Mouse (Mus musculus) common myeloid progenitor, adult 5-6 weeks (primary cell): ENCODE results near the gene Tm6sf2. TPM values are rescaled to one million over a fixed set of nuclear protein-coding genes. Genes with fewer than 3 reads are reported as not detected.

ENCODE experiments used
- total RNA-seq: library from RNA; stranded (forward); fragments of 200-1000, 187-1606 nt; gene quantifications from 2 replicates; pipeline ENCODE4 v1.2.3, GENCODE M21; 2017

Gene Tm6sf2
- total RNA-seq, 1 experiment from 2014 or later: not detected

Other genes with a start within 250 kb of the Tm6sf2 start
- 14.2 and 15.3 TPM in 2 replicates for gene Pbx4, start 240.4 kb upstream of the Tm6sf2 start, total RNA-seq
- not detected in 2 replicates for gene Cilp2, start 185.2 kb upstream of the Tm6sf2 start, total RNA-seq
- gene Tssk6, start 170.7 kb upstream of the Tm6sf2 start, total RNA-seq: 1.2 TPM in 1 of 2 replicates, not detected in the other
- gene Ndufa13, start 170.4 kb upstream of the Tm6sf2 start, total RNA-seq: 82.1 and 100 TPM in 2 replicates
- gene Yjefn3, start 170.2 kb upstream of the Tm6sf2 start, total RNA-seq: not detected in 2 replicates
- 86.7 and 90.0 TPM in 2 replicates for gene Gatad2a, start 76.5 kb upstream of the Tm6sf2 start, total RNA-seq
- gene Mau2, start 30.2 kb upstream of the Tm6sf2 start, total RNA-seq: 30.5 and 31.4 TPM in 2 replicates
- gene Sugp1, start 30.1 kb upstream of the Tm6sf2 start, total RNA-seq: 27.7 and 31.5 TPM in 2 replicates
- gene Hapln4, start 10.5 kb downstream of the Tm6sf2 start, total RNA-seq: 0.24 TPM in 1 of 2 replicates, not detected in the other
- gene Ncan, start 47.9 kb downstream of the Tm6sf2 start, total RNA-seq: not detected in 2 replicates
- gene Nr2c2ap, start 58.4 kb downstream of the Tm6sf2 start, total RNA-seq: 9.0 and 9.2 TPM in 2 replicates
- 5.5 and 16.5 TPM in 2 replicates for gene Rfxank, start 66.2 kb downstream of the Tm6sf2 start, total RNA-seq
- gene Borcs8, start 66.6 kb downstream of the Tm6sf2 start, total RNA-seq: 37.0 and 39.2 TPM in 2 replicates
- gene Mef2b, start 66.8 kb downstream of the Tm6sf2 start, total RNA-seq: not detected in 2 replicates
- gene Tmem161a, start 99.4 kb downstream of the Tm6sf2 start, total RNA-seq: 11.0 and 15.3 TPM in 2 replicates
- gene Slc25a42, start 139.4 kb downstream of the Tm6sf2 start, total RNA-seq: 4.1 and 4.7 TPM in 2 replicates
- 42.8 and 55.3 TPM in 2 replicates for gene Sugp2, start 161.3 kb downstream of the Tm6sf2 start, total RNA-seq
- gene Armc6, start 161.5 kb downstream of the Tm6sf2 start, total RNA-seq: 9.6 and 12.4 TPM in 2 replicates
- gene Homer3, start 209.9 kb downstream of the Tm6sf2 start, total RNA-seq: 11.8 and 12.0 TPM in 2 replicates
- 162 and 168 TPM in 2 replicates for gene Ddx49, start 229.6 kb downstream of the Tm6sf2 start, total RNA-seq
- gene Cope, start 229.6 kb downstream of the Tm6sf2 start, total RNA-seq: 72.8 and 104 TPM in 2 replicates
- not detected in 2 replicates for gene Cers1, start 242.9 kb downstream of the Tm6sf2 start, total RNA-seq